Mouse (Mus musculus) cerebellum, postnatal 4 days (tissue): ENCODE data around the gene Spata16.

Experiments
- DNase-seq, 2 experiments: peaks; one replicate each; pipeline ENCODE4 v3.0.0; 2022; ENCODE audit warnings: low spot score in 2 of 2, mixed read lengths in 1 of 2

Gene Spata16

DNA sequence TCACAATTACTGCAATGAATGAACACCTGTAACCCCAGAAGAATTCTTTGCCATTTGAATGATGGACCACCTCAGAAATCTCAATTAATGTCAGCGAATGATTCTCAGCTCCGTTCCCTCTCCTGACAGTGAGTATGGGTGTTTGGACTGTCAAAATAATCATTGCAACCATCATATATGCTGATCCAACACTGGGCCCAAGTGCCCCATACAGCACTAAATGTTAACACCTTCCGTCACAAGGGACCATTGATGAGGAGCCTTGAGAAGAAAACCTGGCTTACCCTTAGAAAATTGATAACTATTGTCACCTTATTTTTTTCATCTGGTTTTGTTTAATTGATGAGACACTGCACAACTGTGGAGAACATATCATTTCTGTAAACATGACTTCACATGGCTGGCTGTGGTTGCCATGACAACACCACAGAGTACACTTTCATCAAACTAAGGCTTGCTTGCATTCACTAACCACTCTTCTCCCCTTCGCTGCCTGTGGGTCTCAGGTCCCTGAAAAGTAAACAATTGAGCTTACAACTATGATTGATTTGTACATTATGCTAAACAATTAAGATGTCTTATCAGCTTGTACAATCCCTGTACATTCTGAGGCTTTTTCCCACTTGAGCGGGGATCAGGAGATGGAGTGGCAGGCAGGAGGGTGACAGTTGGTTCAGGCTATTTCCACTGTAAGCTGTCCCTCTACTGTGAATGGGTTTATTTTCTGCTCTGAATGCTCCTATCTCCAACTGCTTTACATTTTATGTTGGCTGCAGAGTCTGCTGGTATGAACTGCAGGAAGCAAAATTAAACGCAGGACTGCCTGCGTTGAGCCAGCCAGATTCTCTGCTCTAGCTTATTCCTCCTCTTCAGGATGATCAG lies 189.8 kb downstream of the Spata16 start:
- DNase-seq: no peak

DNA sequence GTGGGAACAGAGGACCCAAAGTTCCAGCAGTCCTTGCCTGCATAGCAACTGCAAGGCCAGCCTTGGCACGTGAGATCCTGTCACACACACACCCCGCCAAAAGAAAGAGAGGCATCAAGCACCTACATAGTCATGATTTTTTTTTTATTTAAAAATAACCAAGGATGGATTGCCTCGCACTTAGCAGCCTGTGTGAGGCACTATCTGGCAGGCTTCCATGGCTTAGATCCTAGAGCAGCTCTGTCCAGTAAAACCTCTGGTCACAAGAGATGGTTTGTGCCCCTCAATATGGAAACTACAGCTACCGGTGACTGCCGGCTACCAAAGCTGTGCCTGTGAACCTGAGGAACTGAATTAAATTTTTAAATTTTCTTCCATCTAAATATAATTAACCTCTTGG lies 195.5 kb downstream of the Spata16 start:
- no peak for DNase-seq

DNA sequence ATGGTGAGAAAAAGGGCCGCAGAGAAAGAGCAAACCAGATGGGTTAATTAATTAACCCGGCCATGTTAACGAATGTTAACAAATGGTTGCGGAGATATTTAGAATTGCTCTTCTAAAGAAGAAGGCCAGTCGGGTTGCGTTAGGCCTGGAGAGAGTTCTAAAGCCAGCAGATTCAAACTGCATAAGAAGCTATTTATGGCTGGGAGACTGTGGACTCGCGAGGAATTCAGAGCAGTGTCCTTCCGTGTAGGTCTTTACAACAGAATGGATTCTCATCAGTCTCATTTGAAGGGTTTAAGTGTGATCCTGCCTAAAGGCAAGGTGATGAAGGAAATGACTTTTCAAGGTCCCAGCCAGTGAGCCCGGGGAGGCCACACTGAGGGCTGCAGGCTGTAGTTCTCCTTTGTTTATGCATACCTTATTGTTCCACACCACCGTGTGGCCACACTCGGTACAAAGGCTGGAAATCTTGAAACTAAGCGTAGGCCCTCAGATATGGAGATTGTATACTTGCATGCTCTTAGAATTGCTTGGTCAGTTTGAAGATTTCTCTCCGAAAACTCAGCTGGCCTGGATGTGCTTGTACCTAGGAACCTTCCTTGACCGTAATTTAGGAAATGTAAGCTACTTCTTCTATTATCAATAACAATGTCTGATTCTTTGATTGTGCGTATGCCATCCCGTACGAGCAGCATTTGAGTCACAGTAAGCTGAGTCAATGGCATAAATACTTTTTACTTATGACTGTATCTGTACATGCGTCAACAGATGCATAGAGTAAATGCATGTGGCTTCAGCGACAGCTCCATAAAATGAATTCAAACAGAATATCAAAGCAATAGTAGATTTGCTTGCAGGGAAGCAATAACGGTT lies 197.0 kb downstream of the Spata16 start:
- DNase-seq: peak; percentile 30 to 31

DNA sequence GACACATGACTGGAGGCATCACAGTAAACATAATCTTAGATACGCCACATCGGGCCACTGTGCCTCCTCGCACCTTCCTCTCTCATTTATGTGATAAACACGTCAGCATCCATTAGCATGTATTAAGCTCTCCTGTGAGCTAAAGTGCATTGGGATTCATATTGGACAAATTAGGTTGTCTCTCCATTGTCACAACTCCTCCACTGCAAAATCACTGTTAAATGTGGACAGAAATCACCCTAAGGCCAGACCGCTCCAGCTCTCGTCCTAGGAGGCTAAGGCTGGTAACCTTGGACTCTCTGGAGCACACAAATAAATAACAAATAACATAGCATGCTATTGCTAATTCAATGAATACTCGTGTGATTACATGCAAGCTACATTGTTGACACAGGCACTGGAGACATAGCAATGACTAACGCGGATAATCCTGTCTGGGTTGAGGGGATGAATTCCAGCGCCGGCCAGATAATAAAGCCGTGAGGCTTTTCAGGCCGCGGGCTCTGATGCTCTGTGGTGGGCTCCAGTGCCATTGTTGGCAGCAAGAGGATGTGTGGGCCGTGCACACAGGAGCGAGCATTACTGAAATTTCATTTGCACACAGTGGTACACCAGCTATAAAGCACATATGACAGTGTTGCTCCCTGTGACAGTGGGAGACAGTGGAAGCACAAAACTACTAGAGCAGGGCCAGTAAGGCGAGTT lies 197.8 kb downstream of the Spata16 start:
- no peak for DNase-seq

DNA sequence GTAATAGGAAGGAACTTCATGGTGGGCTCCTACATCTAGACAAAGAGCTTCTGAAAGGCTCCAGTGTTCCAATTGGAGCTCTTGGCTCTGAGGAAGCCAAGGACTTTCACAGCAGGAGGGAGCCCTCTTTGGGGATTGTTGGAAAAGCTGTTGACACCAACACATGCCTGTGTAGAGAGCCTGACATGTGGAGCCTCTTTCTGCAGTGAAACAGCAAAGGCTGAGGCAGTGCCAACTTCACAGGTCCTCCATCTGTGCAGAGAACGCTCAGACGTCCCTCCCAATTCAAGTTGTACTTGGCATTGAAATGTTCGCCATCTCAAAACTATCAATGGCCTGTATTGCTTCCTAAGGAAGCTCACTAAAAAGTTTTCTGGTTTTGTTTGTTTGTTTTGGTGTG lies 207.6 kb downstream of the Spata16 start:
- DNase-seq: peak in 1 of 2 experiments; percentile 14

DNA sequence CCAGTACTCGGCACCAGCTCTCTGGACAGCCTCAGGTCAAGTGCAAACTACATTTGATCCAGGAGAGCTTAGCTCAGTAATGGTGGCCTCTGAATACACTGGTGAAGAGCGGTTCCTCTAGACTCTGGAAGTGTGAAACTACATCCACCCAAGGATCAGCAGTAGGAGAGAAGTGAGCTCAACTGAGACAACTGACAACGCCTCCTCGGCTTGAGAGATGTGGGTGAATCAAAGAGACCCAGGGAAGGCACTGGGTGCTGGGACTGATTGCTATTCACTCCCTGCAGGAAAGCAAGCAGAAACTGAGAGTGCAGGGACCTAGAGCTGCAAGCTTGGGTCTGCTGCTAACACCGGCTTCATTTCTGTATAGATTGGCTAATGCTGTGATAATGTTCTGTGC lies 210.5 kb downstream of the Spata16 start:
- DNase-seq: no peak

DNA sequence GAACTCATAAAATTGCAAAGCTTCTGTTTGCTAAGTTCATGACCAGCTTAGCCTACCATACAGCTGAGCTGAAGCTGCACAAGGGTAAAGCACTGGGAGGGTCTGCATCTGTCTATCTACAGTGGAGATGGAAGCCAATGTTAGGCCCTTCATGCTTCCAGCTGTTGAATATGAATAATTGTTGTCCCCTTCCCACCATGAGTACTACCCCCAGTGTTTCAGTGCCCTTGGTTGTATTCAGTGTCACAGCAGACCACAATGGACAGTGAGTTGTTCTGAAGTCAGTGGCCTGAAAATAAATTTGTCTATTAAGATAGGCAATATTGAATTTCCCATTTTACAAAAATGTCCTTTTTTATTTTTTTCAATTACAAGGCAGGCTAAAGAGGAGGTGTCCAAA lies 212.8 kb downstream of the Spata16 start:
- DNase-seq: no peak

DNA sequence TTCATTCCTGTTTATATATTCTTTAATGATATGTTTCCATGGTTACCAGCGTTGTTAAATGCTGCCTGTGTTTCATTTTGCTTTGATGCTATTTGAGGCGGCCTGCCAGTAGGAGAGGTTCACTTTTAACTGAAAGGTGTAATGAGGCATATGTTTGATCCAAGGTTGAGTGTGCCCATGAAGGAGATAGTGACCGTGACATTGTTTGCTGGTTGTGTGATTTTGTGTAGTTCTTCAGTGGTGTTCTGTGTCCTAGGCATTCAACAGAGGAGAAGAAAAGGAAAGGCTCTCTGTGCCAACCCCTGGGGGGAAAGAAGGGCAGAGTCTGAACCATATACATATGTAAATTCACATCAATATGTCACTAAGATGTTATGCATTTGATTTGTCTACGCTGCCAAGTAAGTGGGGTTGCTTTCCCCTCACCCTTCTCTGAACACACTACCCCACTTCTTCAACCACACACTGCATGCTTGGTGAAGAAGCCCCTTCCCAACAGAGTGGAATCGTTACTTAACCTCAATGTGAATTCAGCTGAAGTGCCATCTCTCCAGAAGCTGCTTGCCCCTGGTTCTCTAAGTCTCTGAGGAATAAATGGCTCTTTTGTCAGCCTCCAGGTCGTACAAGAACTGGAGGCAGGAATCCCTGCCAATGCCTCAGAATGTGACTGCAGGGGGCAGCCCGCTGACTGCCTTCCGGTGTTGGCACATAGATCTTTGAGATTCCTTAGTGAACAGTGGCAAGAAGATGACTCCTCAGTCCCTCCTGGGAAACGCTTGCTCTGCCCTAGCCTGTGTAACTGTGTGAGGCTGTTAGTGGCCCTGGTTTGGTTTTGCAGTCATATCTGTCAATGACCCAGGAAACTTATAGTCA lies 213.5 kb downstream of the Spata16 start:
- peak in 1 of 2 experiments; percentile 30 for DNase-seq

DNA sequence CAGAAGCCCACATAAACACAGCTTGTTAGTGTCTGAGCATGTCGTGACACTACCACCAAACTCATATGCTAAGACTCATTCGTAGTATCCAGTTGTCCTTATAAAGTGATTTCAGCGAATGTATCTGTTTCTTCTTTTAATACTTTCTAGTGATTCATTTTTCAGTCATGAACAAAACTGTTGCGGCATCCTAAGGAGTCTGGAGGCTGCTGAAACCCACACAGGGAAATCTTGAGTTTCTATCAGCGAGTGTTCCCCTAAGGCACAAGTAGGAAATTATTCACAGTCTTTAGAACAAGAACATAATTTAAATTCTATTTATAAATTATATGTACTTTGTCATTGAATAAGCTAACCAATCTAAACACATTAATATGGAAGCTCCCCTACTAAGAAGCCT lies 216.1 kb downstream of the Spata16 start:
- DNase-seq: no peak

DNA sequence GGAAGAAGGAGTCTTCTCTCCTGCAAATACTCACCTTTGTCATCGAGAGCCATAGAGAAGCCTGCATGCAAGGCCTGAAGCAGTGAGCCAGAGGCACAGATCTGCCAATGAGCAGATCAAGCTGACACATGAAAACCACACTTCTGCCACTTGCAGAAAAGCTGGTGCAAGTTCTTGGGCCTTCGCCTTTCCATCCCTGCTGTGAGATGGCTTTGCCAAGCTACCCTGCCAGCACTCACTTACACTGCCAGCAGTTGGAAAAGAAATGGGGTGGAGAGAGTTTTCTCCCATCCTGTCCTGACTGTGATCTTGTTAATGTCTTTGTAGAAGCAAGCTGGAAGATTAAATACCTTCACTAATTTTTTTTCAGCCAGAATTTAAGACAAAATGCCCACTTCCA lies 237.3 kb downstream of the Spata16 start:
- DNase-seq: peak in 1 of 2 experiments; percentile 52

DNA sequence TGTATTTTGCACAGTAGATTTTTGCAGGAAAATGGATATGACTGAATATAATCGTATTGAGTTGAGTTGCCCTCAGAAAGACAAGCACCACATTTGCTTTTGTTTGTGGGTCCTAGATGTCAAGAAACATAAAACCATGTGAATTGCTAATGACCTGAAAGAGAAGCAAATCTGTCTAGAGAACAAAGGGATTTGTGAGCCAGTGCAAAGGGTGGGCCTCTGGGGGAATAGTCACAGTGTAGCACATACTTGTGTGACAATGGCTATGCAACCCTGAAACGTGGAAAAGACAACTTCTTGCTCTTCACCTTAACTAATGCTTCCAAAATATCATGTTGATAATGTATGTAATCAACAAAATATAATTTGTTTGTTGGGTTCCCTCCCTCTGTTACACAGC lies 239.9 kb downstream of the Spata16 start:
- no peak for DNase-seq

DNA sequence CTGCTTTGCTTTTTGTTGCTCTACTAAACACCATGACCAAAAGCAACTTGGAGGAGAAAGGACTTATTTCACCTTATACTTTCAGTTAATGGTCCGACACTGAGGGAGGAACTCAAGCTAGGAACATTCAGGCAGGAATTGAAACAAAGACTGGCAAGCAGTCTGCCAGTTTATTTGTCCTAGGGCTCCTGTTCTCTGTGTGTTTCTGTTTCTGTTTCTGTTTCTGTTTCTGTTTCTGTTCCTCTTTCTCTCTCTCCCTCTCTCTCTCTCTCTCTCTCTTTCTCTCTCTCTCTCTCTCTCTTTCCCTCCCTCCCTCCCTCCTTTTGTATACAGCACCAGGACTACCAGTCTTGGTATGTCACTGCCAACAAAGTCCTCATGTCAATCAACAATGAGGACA lies 279.2 kb downstream of the Spata16 start:
- DNase-seq: no peak

DNA sequence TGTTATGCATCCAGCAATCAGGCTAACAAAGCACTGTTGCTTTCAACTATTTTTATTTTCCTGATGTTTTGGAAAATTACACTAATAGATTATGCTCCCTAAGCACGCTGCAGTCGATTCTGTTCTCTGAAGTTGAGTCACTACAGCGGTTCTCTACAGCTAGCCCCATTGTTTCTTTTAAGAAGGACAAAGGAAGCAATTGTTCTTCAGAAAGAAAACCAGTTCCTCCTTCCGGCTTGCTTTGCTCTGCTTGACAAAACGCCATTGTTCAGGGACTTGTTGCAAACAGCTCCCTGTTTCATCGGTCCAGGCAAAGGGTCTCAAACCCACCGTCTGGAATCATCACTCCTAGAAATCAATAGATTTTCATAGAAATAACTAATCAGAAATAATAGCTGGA lies 283.6 kb downstream of the Spata16 start:
- no peak for DNase-seq

DNA sequence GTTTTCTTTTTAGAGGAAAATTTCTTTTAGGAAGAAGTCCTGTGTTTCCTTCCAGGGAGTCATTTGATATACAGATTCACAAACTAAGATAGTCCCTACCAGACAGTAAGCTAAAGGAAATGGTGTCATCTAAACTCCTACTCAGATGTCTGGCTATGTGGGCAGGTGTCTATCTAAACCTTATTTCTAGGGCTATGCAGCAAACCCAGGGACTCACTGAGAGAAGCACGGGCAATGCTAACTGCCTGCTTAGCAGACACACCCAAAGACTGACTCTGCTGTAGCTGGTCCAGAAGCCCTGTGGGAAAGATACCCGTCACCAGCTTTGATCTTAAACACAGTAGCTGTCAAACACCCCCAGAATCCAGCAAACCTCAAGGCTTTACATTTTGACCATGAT lies 284.2 kb downstream of the Spata16 start:
- DNase-seq: no peak

DNA sequence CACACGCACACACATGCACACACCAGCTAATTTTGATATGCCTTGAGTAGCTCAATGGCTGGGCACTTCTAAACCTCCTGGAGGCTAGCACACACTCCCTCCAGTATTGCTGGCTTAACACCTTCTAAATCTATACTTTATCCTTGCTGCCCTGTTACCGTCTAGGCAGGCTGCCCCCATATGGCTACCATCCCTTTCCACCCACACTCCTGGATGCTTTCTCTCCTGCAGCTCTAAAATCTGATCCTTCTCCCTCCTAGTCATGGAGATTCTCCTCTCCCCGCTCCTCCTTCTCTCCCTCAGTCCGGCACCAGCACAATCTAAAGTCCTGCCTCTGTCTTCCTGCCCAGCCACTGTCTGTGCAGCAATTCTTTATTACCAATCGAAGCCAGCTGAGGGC lies 286.0 kb downstream of the Spata16 start:
- no peak for DNase-seq

DNA sequence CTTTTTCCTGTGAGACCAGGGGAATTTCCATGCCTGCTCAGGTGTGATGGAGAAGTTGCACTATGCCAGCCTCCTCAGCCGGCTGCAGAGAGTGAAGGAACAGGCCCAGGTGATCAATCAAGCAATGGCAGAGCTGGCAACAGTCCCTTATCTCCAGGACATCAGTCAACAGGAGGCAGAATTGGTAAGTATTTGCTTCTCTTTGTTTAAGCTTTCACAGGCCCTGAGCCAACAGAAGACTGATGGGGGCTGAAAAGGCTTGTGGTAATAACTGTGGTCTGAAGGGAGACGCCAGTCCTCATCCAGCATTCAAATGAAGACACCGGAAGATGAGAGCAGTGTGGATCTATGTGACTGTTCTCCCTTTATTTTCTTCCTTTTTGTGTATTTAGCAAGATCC lies 286.8 kb downstream of the Spata16 start:
- DNase-seq: no peak

DNA sequence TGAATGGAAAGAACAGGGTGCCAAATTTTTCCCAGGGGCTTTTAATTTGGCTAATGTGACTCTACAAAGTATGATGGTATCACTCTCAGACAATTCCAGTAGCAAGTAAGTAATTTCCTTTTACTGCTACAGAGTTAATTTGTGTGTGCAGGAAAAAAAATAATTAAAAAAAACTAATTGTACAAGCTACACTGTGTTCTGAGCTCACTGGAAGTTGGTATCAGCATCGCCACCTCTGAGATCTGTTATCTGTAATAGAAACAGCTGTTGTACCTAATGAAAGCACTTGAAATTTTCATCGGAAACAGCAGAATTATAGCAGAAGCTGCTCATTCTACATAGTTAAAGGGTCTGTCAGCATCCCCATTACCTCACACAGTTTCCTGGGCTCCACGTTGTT lies 295.7 kb downstream of the Spata16 start:
- DNase-seq: no peak

DNA sequence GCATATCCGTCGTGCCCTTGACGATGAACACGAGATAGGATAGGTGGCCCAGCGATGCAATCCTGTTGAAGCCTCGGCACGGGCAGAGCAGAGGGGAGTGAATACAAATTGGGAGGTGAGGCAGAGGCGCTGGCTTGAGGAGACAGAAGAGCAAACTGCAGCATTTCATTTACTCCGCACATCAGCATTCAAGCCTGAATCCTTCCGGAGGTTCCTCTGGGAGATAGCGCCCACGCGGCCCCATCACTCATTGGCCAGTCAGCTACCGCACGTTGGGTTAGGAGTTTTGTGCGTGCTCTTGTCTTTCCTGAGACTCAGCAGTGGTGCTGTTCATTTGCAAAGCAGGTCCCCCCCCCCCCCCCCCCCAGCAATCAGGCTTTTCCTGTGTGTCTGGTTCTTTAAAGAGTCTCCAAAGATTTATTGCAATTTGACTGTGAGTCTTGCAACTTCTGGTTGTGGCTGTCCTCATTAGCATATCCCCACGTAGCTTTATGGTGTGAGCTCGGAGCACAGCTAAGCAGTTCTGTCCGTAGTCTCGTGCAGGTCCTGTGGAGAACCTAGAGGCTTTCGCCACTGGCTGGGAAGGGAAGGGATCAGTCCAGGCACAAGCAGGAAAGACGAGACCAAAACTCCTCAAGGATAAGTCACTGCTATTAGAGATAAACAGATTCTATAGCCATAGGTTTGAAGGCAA lies 299.6 kb downstream of the Spata16 start:
- no peak for DNase-seq

DNA sequence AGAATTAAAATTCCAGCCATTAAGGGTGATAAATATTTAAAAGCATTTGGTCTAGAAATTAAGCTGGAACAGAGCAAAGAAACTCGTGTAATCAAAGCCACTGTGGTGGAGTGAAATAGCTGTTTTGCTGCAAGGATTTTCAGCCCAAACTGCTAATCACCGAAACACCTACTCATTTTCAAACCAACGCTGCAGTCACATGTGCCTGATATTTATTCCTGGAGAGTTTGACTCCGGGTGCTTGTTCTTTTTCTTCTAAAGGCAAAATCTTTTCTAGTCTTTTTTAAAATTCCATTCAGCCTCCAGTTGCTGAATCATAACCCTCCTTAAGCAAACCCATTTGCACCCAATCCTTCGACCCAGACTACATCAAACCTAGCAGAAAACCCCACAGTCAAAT lies 329.4 kb downstream of the Spata16 start:
- no peak for DNase-seq

DNA sequence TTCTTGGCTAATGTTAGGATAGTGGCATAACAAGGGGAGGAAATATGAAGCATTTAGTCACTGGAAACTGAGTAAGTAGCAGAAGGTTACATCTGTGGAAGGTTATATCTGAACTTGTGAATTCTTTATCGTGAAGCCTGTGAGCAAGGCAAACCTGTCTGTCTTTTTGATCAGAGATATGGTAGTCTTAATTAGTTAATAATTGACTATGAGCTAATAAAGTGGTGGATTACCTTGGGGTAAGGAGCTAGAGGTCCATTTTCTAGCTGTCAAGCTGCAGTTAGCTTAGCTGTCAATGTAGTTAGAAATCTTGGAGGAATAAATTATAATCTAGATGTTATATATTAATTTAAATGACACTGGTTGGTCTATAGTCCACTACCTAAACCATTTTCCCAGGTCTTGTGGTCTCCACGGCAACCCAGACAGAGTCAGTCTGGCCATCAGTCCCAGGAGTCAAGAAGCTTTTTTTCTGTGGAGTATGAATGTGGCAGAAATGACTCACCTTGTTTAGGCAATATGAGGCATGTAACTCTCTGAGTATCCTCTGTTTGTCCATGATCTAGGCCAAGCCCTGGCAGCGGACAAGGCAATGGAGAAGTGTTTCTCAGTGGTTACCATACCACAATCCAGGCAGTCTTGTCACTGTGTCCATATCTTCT lies 331.6 kb downstream of the Spata16 start:
- no peak for DNase-seq
